Mouse (Mus musculus): ENCODE results near the gene Dtl. TPM values are rescaled to one million over a fixed set of nuclear protein-coding genes. Genes with fewer than 3 reads are reported as not detected.

The Dtl gene
- polyA plus RNA-seq, 1 experiment, result 19.5 TPM

GRCm38 (mm10) chr1:191509865-191510264, 65.5 kb downstream of the Dtl start:
- TF ChIP-seq CTCF (IDR thresholded peaks at IDR 0.05; ENCODE audit: control insufficient read depth, insufficient read depth, insufficient replicate concordance, low read depth, low read length) (no peak), POLR2A (IDR thresholded peaks at IDR 0.05; ENCODE audit: control insufficient read depth, low read depth, low read length) (no peak)
- Histone ChIP-seq H3K4me3 (ENCODE audit: control insufficient read depth, low read depth, low read length) (no peak overlapping the region), H3K36me3 (ENCODE audit: control insufficient read depth, insufficient read depth, low read length) (no peaks in the 10 kb centered on the region), H3K27ac (ENCODE audit: control insufficient read depth, insufficient read depth, low read depth, low read length) (no peak overlapping the region), H3K27me3 (ENCODE audit: control insufficient read depth, insufficient read depth, low read length) (no peaks in the 10 kb centered on the region), H3K4me1 (ENCODE audit: control insufficient read depth, insufficient read depth, low read length) (no peaks in the 10 kb centered on the region)

DNA sequence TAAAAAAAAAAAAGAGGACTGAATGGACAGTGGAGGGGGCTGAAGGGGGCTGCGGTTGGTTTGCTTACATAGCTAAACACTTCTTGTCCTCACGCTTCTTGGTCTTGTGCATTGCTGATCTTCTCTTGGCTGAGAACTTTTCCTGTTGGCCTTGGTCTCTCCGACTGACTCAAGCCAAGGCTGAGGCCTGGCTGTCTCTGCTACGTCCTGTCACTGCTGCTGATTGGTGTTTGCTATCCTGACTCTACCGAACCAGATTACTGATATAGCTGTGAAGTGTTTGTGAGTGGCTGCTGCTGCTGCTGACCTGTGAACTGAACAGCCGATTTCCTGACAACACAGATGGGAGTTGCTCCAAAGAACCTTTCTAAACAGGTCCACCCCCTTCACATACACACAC, 66.2 kb downstream of the Dtl start:
- Histone ChIP-seq H3K27me3 (ENCODE audit: control insufficient read depth, insufficient read depth, low read length) (no peaks in the 10 kb centered on the region), H3K36me3 (ENCODE audit: control insufficient read depth, insufficient read depth, low read length) (no peaks in the 10 kb centered on the region), H3K4me1 (ENCODE audit: control insufficient read depth, insufficient read depth, low read length) (no peaks in the 10 kb centered on the region), H3K27ac (ENCODE audit: control insufficient read depth, insufficient read depth, low read depth, low read length) (no peak overlapping the region), H3K4me3 (ENCODE audit: control insufficient read depth, low read depth, low read length) (no peak overlapping the region)
- TF ChIP-seq POLR2A (IDR thresholded peaks at IDR 0.05; ENCODE audit: control insufficient read depth, low read depth, low read length) (no peak), CTCF (IDR thresholded peaks at IDR 0.05; ENCODE audit: control insufficient read depth, insufficient read depth, insufficient replicate concordance, low read depth, low read length) (no peak)

DNA sequence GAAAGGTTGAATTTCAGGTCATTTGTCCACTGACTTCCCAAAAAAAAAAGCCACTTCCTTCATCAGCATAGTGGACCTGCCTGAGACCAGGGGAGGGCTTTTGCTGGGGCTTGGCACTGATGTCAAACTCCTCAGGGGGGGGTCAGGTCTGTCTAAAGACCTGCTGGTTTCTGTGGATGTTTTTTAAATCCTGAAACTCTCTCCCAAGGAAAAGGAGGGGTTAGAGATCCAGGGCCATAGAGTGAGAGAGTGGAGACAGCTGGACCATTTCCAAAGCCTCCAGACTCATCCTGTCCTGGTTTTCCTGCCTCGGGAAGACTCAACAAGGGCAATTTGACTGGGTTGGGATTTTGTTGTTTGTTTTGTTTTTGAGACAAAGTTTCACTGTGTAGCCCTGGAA, 68.6 kb downstream of the Dtl start:
- Histone ChIP-seq H3K27ac (ENCODE audit: control insufficient read depth, insufficient read depth, low read depth, low read length) (no peak overlapping the region), H3K4me1 (ENCODE audit: control insufficient read depth, insufficient read depth, low read length) (no peaks in the 10 kb centered on the region), H3K4me3 (ENCODE audit: control insufficient read depth, low read depth, low read length) (no peak overlapping the region), H3K36me3 (ENCODE audit: control insufficient read depth, insufficient read depth, low read length) (no peaks in the 10 kb centered on the region), H3K27me3 (ENCODE audit: control insufficient read depth, insufficient read depth, low read length) (no peaks in the 10 kb centered on the region)
- TF ChIP-seq POLR2A (IDR thresholded peaks at IDR 0.05; ENCODE audit: control insufficient read depth, low read depth, low read length), result no peak

- TF ChIP-seq CTCF (IDR thresholded peaks at IDR 0.05; ENCODE audit: control insufficient read depth, insufficient read depth, insufficient replicate concordance, low read depth, low read length) (no peak), POLR2A (IDR thresholded peaks at IDR 0.05; ENCODE audit: control insufficient read depth, low read depth, low read length) (no peak)
- no peak overlapping the region for H3K4me3 ChIP-seq (ENCODE audit: control insufficient read depth, low read depth, low read length)
- no peaks in the 10 kb centered on the region for H3K4me1 ChIP-seq (ENCODE audit: control insufficient read depth, insufficient read depth, low read length)
These were observed 75.7 kb downstream of the Dtl start for GRCm38 (mm10) chr1:191499666-191500065.

DNA sequence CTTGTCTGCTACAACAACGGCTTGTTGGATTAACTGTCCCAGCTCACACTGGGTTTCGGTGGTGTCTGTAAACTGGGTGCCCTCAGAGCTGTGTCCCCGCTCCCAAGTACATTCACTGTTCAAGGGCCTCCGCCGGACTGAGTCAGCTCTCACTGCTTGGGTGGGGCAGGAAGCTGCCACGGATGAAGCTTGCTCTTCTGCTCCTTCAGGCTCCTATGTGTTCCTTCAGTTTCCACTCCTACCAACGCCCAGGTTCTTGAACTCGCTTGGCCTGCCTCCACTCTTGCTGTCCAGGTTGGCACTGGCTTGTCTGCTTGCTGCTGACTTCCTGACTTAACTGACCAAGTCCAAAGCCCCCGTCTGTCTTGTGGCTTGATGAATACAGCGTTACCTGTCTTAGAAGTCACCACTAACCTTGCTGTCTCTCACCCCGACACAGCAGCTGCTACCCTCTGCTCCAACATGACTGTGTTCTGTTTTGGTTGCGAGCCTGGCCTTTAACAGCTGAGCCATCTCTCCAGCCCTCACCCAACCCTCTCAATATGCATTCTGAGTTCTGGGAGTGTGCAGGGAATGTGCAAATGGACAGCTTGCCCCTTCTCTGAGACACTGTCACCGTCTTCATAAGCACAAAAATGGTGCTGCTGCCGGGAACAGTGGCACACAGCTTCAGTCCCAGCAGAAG, 76.9 kb downstream of the Dtl start:
- TF ChIP-seq POLR2A (IDR thresholded peaks at IDR 0.05; ENCODE audit: control insufficient read depth, low read depth, low read length) (no peak), CTCF (IDR thresholded peaks at IDR 0.05; ENCODE audit: control insufficient read depth, insufficient read depth, insufficient replicate concordance, low read depth, low read length) (no peak)
- no peaks in the 10 kb centered on the region for H3K4me1 ChIP-seq (ENCODE audit: control insufficient read depth, insufficient read depth, low read length)
- H3K36me3 ChIP-seq (ENCODE audit: control insufficient read depth, insufficient read depth, low read length), result no peaks in the 10 kb centered on the region
- no peak overlapping the region for H3K27ac ChIP-seq (ENCODE audit: control insufficient read depth, insufficient read depth, low read depth, low read length)
- H3K4me3 ChIP-seq (ENCODE audit: control insufficient read depth, low read depth, low read length), result no peak overlapping the region
- no peaks in the 10 kb centered on the region for H3K27me3 ChIP-seq (ENCODE audit: control insufficient read depth, insufficient read depth, low read length)

More at GRCm38 (mm10) chr1:191499666-191500065, 75.7 kb downstream of the Dtl start:
- Histone ChIP-seq H3K27me3 (ENCODE audit: control insufficient read depth, insufficient read depth, low read length) (no peaks in the 10 kb centered on the region), H3K36me3 (ENCODE audit: control insufficient read depth, insufficient read depth, low read length) (no peaks in the 10 kb centered on the region), H3K27ac (ENCODE audit: control insufficient read depth, insufficient read depth, low read depth, low read length) (no peak overlapping the region)

GRCm38 (mm10) chr1:191496676-191497075, 78.7 kb downstream of the Dtl start:
- Histone ChIP-seq H3K27ac (ENCODE audit: control insufficient read depth, insufficient read depth, low read depth, low read length) (no peak overlapping the region), H3K36me3 (ENCODE audit: control insufficient read depth, insufficient read depth, low read length) (no peaks in the 10 kb centered on the region), H3K4me1 (ENCODE audit: control insufficient read depth, insufficient read depth, low read length) (no peaks in the 10 kb centered on the region), H3K4me3 (ENCODE audit: control insufficient read depth, low read depth, low read length) (no peak overlapping the region), H3K27me3 (ENCODE audit: control insufficient read depth, insufficient read depth, low read length) (no peaks in the 10 kb centered on the region)
- no peak for TF ChIP-seq CTCF (IDR thresholded peaks at IDR 0.05; ENCODE audit: control insufficient read depth, insufficient read depth, insufficient replicate concordance, low read depth, low read length)
- no peak for TF ChIP-seq POLR2A (IDR thresholded peaks at IDR 0.05; ENCODE audit: control insufficient read depth, low read depth, low read length)

- H3K27ac ChIP-seq (ENCODE audit: control insufficient read depth, insufficient read depth, low read depth, low read length), result no peak overlapping the region
- H3K4me3 ChIP-seq (ENCODE audit: control insufficient read depth, low read depth, low read length), result no peak overlapping the region
- no peaks in the 10 kb centered on the region for H3K27me3 ChIP-seq (ENCODE audit: control insufficient read depth, insufficient read depth, low read length)
- no peaks in the 10 kb centered on the region for H3K36me3 ChIP-seq (ENCODE audit: control insufficient read depth, insufficient read depth, low read length)
- TF ChIP-seq POLR2A (IDR thresholded peaks at IDR 0.05; ENCODE audit: control insufficient read depth, low read depth, low read length) (no peak), CTCF (IDR thresholded peaks at IDR 0.05; ENCODE audit: control insufficient read depth, insufficient read depth, insufficient replicate concordance, low read depth, low read length) (no peak)
- no peaks in the 10 kb centered on the region for H3K4me1 ChIP-seq (ENCODE audit: control insufficient read depth, insufficient read depth, low read length)
These were observed 80.3 kb downstream of the Dtl start for GRCm38 (mm10) chr1:191495051-191495467.

DNA sequence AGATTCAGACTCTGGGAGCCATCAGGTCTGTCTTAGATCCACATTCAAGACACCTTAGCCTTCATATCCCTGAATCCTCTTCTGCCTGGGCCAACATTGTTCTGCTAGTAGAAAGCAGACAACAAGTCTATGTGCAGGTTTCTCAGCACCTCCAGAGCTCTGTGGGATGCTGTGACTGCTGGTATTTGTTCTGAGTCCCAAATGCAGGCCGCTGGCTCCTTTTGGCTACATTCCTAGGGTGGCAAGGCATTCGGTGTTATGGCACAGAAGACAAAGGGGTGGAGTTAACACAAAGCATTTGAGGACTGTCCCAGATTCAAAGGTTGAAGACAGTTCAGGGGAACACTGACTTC, 81.1 kb downstream of the Dtl start:
- H3K36me3 ChIP-seq (ENCODE audit: control insufficient read depth, insufficient read depth, low read length), result no peaks in the 10 kb centered on the region
- H3K4me1 ChIP-seq (ENCODE audit: control insufficient read depth, insufficient read depth, low read length), result no peaks in the 10 kb centered on the region
- TF ChIP-seq POLR2A (IDR thresholded peaks at IDR 0.05; ENCODE audit: control insufficient read depth, low read depth, low read length) (no peak), CTCF (IDR thresholded peaks at IDR 0.05; ENCODE audit: control insufficient read depth, insufficient read depth, insufficient replicate concordance, low read depth, low read length) (no peak)
- H3K27ac ChIP-seq (ENCODE audit: control insufficient read depth, insufficient read depth, low read depth, low read length), result no peak overlapping the region
- no peaks in the 10 kb centered on the region for H3K27me3 ChIP-seq (ENCODE audit: control insufficient read depth, insufficient read depth, low read length)
- no peak overlapping the region for H3K4me3 ChIP-seq (ENCODE audit: control insufficient read depth, low read depth, low read length)

Data from testis, adult 2 months (tissue).